Mouse (Mus musculus): ENCODE measurements at regions not wholly inside any gene's neighbourhood (a gene's known extent, or its start where the extent isn't known, plus 50 kb on each side); places are given as distances from the start of the nearest gene placed in this dataset.

GRCm38 (mm10) chr5:82472146-82472545, 882.8 kb downstream of the Tecrl start:
- no peak for DNase-seq

GRCm38 (mm10) chr5:82464272-82464671, 890.7 kb downstream of the Tecrl start:
- DNase-seq = no peak

- no peak for DNase-seq
Measured at GRCm38 (mm10) chr5:82441288-82441687, 913.7 kb downstream of the Tecrl start.

- DNase-seq = no peak
Measured at GRCm38 (mm10) chr5:82440126-82440525, 914.9 kb downstream of the Tecrl start.

GRCm38 (mm10) chr5:82420396-82420795, 934.6 kb downstream of the Tecrl start:
- DNase-seq = no peak

GRCm38 (mm10) chr5:82396632-82397234, 958.3 kb downstream of the Tecrl start:
- DNase-seq = no peak

GRCm38 (mm10) chr5:82361624-82362023, 993.4 kb downstream of the Tecrl start:
- no peak for DNase-seq

- DNase-seq = no peak
Measured at GRCm38 (mm10) chr5:82356336-82356735, 998.7 kb downstream of the Tecrl start.

GRCm38 (mm10) chr5:82351089-82351488, 1003.9 kb downstream of the Tecrl start:
- no peak for DNase-seq

- peak; percentile 10 to 26 for DNase-seq
Measured at GRCm38 (mm10) chr5:82346672-82347071, 1008.3 kb downstream of the Tecrl start.

- no peak for DNase-seq
Measured at GRCm38 (mm10) chr5:82324354-82324753, 1030.6 kb downstream of the Tecrl start.

GRCm38 (mm10) chr5:82319709-82320333, 1035.2 kb downstream of the Tecrl start:
- DNase-seq = no peak

- no peak for DNase-seq
Measured at GRCm38 (mm10) chr5:82312054-82312453, 1042.9 kb downstream of the Tecrl start.

GRCm38 (mm10) chr5:82288069-82288845, 1066.7 kb downstream of the Tecrl start:
- DNase-seq = no peak

GRCm38 (mm10) chr5:82253356-82254104, 1101.5 kb downstream of the Tecrl start:
- no peak for DNase-seq

- DNase-seq = no peak
Measured at GRCm38 (mm10) chr5:82226329-82226728, 1128.7 kb downstream of the Tecrl start.

GRCm38 (mm10) chr5:82223622-82224021, 1131.4 kb downstream of the Tecrl start:
- DNase-seq = no peak

GRCm38 (mm10) chr5:82203606-82204005, 1151.4 kb downstream of the Tecrl start:
- DNase-seq = no peak

Measured in adrenal gland, postnatal 36 days (tissue).